Mouse (Mus musculus) retina, adult 2 months (tissue): ENCODE measurements at regions not wholly inside any gene's neighbourhood (a gene's known extent, or its start where the extent isn't known, plus 50 kb on each side); places are given as distances from the start of the nearest gene placed in this dataset.

ENCODE experiments used
- DNase-seq: peaks from one replicate; pipeline ENCODE4 v3.0.0-alpha.2; 2012; ENCODE audit warnings: low read depth, low spot score

DNA sequence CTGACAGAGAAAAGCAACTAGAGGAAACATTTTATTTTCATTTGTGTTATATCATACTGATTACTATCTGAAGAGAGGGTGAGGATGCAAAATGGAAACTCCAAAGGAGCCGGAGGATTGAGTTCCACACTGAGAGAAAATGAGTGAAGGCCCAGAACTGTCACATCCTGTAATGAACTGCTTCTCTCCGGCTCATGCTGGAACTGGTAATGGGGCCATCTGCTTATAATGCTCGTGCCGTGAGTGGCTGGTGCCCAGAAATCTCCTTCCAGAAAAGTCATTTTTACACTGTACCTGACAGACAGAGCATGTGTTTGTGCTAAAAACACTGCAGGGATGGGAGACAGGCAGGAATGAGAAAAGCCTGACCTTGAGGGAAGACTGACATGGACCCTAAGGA, 483.5 kb upstream of the Pkdcc start:
- no peak for DNase-seq

- no peak for DNase-seq
These were observed 472.6 kb upstream of the Pkdcc start for GRCm38 (mm10) chr17:82742445-82742844.

- DNase-seq = no peak
These were observed 457.7 kb upstream of the Pkdcc start for GRCm38 (mm10) chr17:82757400-82757799.

- no peak for DNase-seq
These were observed 436.0 kb upstream of the Pkdcc start for GRCm38 (mm10) chr17:82779096-82779495.

DNA sequence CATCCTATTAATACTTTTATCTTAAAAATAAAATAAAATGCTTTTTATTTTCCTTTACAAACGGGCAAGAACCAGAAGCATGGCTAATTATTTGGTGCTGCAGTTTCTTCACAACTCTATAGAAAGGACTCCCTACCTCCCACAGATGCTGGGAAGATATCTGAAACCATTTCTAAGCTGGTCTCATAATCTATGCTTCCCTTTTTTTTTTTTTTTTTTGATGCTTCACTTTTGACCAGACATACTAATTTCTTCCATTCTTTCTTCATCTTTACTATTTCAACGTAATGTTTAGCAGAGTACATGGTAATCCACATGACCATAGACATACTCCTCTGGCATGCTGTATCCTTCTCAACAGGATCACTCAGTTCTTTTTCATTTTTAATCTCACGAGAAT, 393.0 kb upstream of the Pkdcc start:
- no peak for DNase-seq

DNA sequence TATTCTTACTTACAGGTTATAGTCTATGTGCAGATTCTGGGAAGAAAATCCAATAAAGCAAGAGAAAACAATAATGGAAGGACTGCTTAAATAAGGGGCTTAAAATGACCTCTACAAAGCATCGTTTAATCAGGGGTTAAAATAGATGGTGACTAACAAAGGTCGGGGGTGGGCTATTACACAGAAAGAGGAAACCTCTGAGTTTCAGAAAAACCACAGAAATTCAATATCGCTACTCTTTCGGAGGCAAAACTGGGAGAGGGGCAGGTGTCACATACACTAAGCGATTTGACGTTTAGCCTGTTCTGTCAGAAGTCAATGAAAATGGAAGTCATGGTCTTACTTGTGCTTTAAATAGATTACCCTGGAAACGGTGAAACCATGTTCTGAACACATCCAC, 391.0 kb upstream of the Pkdcc start:
- DNase-seq = no peak

DNA sequence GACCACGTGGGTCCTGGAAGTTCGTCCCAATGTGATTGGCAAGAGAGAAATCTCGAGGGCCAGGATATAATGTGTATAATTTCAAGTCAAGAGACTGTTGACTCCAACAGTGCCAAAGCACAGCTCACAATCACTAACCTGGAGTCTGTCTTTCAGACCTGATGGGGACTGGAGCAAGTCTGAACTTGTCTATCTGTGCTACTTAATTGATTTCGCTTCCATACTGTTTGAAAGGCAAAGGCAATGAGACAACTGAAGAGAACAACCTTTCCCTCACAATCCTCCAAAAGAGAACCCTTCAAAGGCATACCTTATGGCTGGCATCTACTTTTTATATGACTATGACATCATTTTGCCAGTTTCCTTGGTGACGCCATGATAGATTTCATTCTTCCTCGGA, 390.5 kb upstream of the Pkdcc start:
- DNase-seq = no peak

- DNase-seq = no peak
These were observed 387.9 kb upstream of the Pkdcc start for GRCm38 (mm10) chr17:82827170-82827569.

GRCm38 (mm10) chr17:82827841-82828240, 387.3 kb upstream of the Pkdcc start:
- no peak for DNase-seq

DNA sequence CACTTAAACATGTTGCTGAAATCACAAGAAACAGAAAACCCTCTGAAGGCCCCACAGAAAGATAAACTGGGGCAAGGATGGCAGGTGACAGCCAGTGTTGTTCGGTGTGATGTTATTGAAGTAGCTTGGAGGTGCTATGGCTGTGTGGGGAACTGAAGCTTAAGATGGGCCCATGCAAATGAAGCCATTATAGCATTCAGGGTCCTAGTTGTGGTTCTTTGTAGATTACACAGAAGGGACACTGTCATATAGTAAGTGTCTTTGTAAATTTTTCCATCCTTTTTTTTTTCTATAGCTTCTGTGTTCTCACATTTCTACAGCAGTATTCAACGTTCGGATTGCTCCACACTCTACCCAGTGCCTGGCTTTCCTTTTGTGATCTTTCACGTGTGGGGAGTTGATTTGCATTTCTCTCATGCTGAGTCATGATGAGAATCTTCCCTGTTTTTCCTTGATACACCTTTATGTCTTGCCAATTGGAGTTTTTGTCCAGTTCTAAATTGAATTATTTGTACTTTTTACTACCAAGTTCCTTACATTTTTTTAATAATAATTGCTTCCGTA, 386.6 kb upstream of the Pkdcc start:
- DNase-seq = no peak

DNA sequence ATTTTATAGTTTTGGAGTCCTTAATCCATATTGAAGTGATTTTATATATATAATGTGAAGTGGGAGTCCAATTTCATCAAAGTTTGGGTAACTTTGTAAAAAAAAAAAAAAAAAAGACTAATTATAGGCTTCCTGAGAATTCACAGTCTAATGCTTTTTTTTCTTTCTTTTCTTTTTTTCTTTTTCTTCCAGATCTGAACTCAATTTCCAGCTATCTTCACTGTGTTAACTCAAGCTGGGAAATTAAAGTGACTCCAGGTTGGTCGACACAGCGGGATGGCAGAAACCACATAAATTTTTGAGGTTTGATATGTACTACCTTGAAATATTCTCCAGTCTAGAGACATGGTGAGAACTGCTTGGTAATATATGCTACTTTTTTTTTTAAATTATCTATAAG, 385.7 kb upstream of the Pkdcc start:
- DNase-seq = no peak

DNA sequence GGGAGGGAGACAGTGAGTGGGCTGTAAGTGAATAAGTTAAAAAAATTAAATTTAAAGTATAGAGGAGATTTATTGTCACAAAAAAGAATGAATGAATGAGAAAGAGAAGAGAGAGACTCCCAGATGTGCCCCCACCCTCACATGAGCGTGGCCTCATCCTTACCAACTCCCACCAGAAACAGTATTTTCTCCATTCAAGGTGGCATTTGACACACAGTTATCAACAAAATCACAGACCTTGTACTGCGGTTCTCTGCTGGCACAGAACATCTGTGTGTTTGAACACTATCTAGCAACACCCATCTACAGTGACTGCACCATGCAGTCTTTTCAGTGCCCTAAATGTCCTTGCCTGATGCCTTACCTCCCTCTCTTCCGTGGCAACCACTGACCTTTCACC, 380.9 kb upstream of the Pkdcc start:
- DNase-seq = no peak

DNA sequence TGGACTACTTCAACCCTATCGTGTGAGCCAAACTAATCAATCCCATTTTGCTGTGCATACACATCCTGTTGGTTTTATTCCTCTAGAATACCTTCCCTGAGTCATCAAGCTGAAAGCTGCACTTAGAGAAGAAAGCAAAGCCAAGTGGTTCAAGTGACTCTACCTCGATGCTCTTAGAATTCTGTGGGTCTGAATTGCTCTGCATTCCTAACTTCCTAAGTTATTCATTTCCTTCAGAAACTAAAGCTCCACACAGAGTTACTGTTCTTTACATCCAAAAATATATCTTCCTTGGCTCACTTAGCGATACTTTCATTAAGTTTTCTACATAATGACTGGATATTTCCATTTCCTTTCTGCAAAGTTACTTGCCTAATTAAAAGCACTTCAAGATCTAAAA, 379.0 kb upstream of the Pkdcc start:
- no peak for DNase-seq

- DNase-seq = no peak
These were observed 368.2 kb upstream of the Pkdcc start for GRCm38 (mm10) chr17:82846776-82847494.

- peak; percentile 41 for DNase-seq
These were observed 357.6 kb upstream of the Pkdcc start for GRCm38 (mm10) chr17:82857199-82858147.

- DNase-seq = no peak
These were observed 354.7 kb upstream of the Pkdcc start for GRCm38 (mm10) chr17:82860391-82860790.

- DNase-seq = no peak
These were observed 354.1 kb upstream of the Pkdcc start for GRCm38 (mm10) chr17:82860966-82861365.

- DNase-seq = no peak
These were observed 338.0 kb upstream of the Pkdcc start for GRCm38 (mm10) chr17:82877131-82877530.

DNA sequence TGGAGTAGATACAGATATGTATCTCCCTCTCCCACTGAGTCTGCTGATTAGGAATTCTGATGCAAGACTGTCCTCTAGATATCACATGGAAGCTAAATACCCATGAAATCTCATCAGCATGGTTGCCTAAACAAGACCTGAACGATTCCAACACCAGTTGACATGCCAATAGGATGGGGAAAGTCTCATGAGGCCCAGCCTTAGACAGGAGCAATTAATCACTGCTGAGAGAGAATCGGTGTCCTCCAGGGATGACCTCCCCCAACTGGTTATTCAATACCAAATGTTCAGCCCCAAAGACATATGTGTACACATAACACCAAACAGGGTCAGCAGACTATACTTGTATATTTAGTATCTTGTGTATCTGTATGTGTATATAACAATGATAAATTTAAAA, 314.5 kb upstream of the Pkdcc start:
- DNase-seq = no peak

DNA sequence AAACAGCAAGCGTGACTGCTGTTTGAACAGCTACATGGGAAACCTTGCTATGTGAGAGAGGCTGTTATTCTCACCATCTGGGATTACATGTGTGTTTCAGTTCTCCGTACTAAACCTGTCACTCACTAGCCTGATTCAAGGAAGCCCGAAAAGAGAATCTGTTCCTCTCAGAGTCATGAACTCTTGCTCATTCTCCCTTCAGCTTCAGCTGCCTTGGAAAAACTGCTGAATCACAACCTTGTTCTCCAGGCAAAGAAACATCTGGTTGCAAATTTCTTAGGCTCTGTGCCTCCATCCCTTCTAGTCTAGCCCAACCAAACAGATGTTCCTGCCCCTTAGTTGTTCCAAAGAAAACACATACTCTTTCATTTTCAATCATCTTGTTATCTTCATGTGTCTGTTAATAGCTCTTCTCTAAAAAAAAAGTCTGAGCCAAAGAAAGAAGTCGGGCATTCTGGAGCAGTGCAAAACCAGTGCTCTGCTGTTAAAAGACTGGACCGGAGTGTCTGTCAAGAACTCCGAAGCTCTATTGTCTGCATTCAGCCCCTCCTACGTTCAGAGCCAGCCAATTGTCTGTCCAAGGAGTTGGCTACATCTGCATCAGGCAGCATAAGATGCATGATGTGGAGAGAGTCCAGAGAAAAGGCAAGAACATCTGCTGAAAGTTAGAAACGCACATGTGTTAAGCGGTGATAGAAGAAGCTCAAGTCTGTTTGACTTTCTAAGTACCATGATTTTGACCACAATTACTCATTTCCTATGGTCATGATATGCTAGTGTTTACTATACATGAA, 313.8 kb upstream of the Pkdcc start:
- DNase-seq = no peak

GRCm38 (mm10) chr17:82904961-82905360, 310.1 kb upstream of the Pkdcc start:
- DNase-seq = no peak

GRCm38 (mm10) chr17:82905483-82905882, 309.6 kb upstream of the Pkdcc start:
- no peak for DNase-seq
